Mouse (Mus musculus) lung, postnatal 0 days (tissue): ENCODE measurements around the gene Gm826. TPM values are rescaled to one million over a fixed set of nuclear protein-coding genes. Genes with fewer than 3 reads are reported as not detected.

Source experiments
- ATAC-seq: fragments of 200-750 bp; cut with Nextera tagmentation; 2 replicates; pipeline ENCODE4 v1.8.0; 2017; ENCODE audit warnings: moderate library complexity
- DNase-seq: peaks from one replicate; pipeline ENCODE4 v3.0.0-alpha.2; 2016; ENCODE audit warnings: low spot score
- H3K27ac ChIP-seq: fragments of 300-500 bp; sonication (generic); 2 replicates; pipeline ENCODE4 v1.5.1; 2014; ENCODE audit warnings: antibody characterized with exemption, mild to moderate bottlenecking, low read length, mixed read lengths
- H3K27me3 ChIP-seq: fragments of 300-500 bp; sonication (generic); replicated peaks from 2 replicates; pipeline ENCODE4 v1.6.1; 2014; ENCODE audit warnings: low read length, mixed read lengths; ENCODE audit not compliant: insufficient read depth
- H3K36me3 ChIP-seq: fragments of 300-500 bp; sonication (generic); 2 replicates; pipeline ENCODE4 v1.6.1; 2014; ENCODE audit warnings: low read length, mixed read lengths; ENCODE audit not compliant: insufficient read depth
- H3K4me1 ChIP-seq: fragments of 300-500 bp; sonication (generic); 2 replicates; pipeline ENCODE4 v1.6.1; 2014; ENCODE audit warnings: antibody characterized with exemption, low read depth, low read length, mixed read lengths; ENCODE audit not compliant: insufficient read depth
- H3K4me2 ChIP-seq: fragments of 300-500 bp; sonication (generic); replicated peaks from 2 replicates; pipeline ENCODE4 v1.6.1; 2014; ENCODE audit warnings: low read depth, mild to moderate bottlenecking, low read length, moderate library complexity, mixed read lengths
- H3K4me3 ChIP-seq: fragments of 300-500 bp; sonication (generic); 2 replicates; pipeline ENCODE4 v1.5.1; 2014; ENCODE audit warnings: low read depth, low read length
- H3K9ac ChIP-seq: fragments of 300-500 bp; sonication (generic); replicated peaks from 2 replicates; pipeline ENCODE4 v1.6.1; 2014; ENCODE audit warnings: low read depth, mild to moderate bottlenecking
- H3K9me3 ChIP-seq: fragments of 300-500 bp; sonication (generic); 2 replicates; pipeline ENCODE4 v1.6.1; 2016; ENCODE audit warnings: low read length, mixed read lengths
- CTCF ChIP-seq: IDR thresholded peaks from 2 replicates; pipeline ENCODE4 v1.5.1; 2016; ENCODE audit warnings: antibody characterized with exemption, mild to moderate bottlenecking
- EP300 ChIP-seq: IDR thresholded peaks from 2 replicates; pipeline ENCODE4 v1.6.1; 2016; ENCODE audit warnings: antibody characterized with exemption, mild to moderate bottlenecking, control low read depth
- WGBS: fragments of 180-500 bp; shearing (Covaris S2); extraction: QIAGEN DNeasy Blood & Tissue Kit; methylation state at CpG from one replicate; pipeline ENCODE4 v1.1.7; 2014; 5-methylcytosine and 5-hydroxymethylcytosine counted together
- polyA plus RNA-seq: library from polyadenylated mRNA; unstranded; fragments of >200 nt; fragmentation: Nextera tagmentation; extraction: Ambion mirVana; gene quantifications from 2 replicates; pipeline ENCODE4 v1.2.1, GENCODE M21; 2015

Gene Gm826
- polyA plus RNA-seq, 1 experiment from 2014 or later = 0.53 TPM

- Histone ChIP-seq H3K27me3 (peaks cover 68% of the 10 kb centered on the region), H3K4me3 (peak overlapping the region; percentile 52), H3K4me2 (peak overlapping the region; percentile 95), H3K9me3 (no peaks in the 10 kb centered on the region), H3K4me1 (peaks cover 3% of the 10 kb centered on the region; the same call in 1 of the 2 replicates), H3K27ac (peak overlapping the region; percentile 59), H3K36me3 (no peaks in the 10 kb centered on the region), H3K9ac (no peak overlapping the region; the same call in 1 of the 2 replicates)
- peak; percentile 94 for DNase-seq
- peak; percentile 46 for ATAC-seq
- peak; percentile 95 for TF ChIP-seq CTCF
- TF ChIP-seq EP300 = no peak
- WGBS = under 1% methylated on average over 45 of the region's 45 CpGs
Observed at GRCm38 (mm10) chr2:160367448-160368208, 33.7 kb upstream of the Gm826 start.

DNA sequence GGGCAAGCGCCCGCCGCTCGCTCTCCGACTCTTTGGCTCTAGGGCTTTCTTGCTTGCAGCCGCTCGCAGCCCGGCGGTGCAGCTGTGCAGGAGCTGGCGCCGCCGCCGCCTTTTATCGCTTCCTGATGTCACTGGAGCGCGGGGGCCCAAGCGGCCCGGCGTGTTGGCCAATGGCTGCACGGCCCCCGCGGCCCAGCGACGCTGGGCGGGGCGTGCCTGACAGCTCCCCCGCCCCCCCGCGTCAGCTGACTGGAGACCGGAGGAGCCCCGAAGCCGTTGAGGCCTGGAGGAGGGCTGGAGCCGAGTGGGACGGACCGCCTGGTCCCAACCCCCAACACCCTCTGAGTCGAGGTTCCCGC is 33.0 kb upstream of the Gm826 start, which contains the start of gene Mafb:
Mafb (minus strand) TSS at position 86 of the 359 bp plus-strand sequence.
- Histone ChIP-seq H3K27ac (peak within 1 kb of the TSS; percentile 59), H3K36me3 (no peaks in the 10 kb centered on the region), H3K4me2 (peak within 1 kb of the TSS; percentile 95), H3K4me3 (peak within 1 kb of the TSS; percentile 52), H3K9me3 (no peaks in the 10 kb centered on the region), H3K9ac (peak within 1 kb of the TSS; percentile 20; the same call in 1 of the 2 replicates), H3K4me1 (peaks cover 3% of the 10 kb centered on the region; the same call in 1 of the 2 replicates), H3K27me3 (peaks cover 73% of the 10 kb centered on the region)
- DNase-seq (peak; percentile 92), ATAC-seq (peak; percentile 92)
- 2% methylated on average over 30 of the region's 37 CpGs for WGBS
- TF ChIP-seq EP300 (no peak), CTCF (no peak)

DNA sequence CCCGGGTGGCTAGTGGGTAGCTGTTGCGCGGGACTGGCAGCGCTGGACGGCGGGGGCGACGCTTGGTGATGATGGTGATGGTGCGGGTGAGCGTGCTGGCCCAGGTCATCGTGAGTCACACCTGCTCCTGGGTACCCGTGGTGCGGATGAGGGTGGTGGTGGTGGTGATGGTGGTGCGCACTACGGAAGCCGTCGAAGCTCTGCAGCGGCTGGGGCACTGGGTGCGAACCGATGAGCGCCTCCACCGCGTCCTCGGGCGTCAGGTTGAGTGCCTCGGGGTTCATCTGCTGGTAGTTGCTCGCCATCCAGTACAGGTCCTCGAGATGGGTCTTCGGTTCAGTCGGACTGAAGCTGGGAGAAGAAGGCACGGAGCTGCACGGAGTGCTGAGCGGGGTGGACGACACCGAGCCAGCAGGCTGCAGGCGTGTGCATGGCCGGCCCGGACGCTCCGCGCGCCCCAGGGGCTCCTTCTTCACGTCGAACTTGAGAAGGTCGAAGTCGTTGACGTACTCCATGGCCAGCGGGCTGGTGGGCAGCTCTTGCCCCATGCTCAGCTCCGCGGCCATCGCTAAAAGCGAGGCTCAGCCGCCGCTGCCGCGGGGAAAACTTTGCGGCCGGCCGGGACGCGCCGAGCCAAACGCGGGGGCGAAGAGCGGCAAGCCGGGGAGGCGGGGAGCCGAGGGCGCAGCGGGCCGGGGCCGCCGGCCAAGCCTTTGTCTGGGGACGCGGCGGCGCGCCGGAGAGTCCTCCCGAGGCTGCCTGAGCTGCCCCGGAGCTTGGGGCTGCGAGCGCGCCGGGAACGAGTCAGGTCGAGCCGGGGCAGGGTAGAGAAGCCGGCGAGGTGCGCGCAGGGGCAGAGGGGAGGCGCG is 32.4 kb upstream of the Gm826 start:
- TF ChIP-seq CTCF (no peak), EP300 (no peak)
- Histone ChIP-seq H3K4me1 (peaks cover 3% of the 10 kb centered on the region; the same call in 1 of the 2 replicates), H3K9me3 (no peaks in the 10 kb centered on the region), H3K4me2 (peak overlapping the region; percentile 95), H3K4me3 (peak overlapping the region; percentile 52), H3K36me3 (no peaks in the 10 kb centered on the region), H3K27me3 (peaks cover 69% of the 10 kb centered on the region), H3K27ac (peak overlapping the region; percentile 51; the same call in 1 of the 2 replicates), H3K9ac (0 out of 2 replicates have a peak overlapping the region, but pooled peaks have one; percentile 20)
- WGBS = 2% methylated on average over 92 of the region's 95 CpGs
- peak; percentile 37 for ATAC-seq
- DNase-seq = no peak

- peak overlapping the region; percentile 52 for H3K4me3 ChIP-seq
- DNase-seq = peak; percentile 25
- H3K27ac ChIP-seq = no peak overlapping the region
- H3K9me3 ChIP-seq = no peaks in the 10 kb centered on the region
- ATAC-seq = no peak
- H3K27me3 ChIP-seq = peaks cover 65% of the 10 kb centered on the region
- peak overlapping the region; percentile 95 for H3K4me2 ChIP-seq
- WGBS = 2% methylated on average over 47 of the region's 50 CpGs
- TF ChIP-seq CTCF (no peak), EP300 (no peak)
- peak overlapping the region; percentile 3; the same call in 1 of the 2 replicates for H3K9ac ChIP-seq
- H3K4me1 ChIP-seq = peaks cover 3% of the 10 kb centered on the region; the same call in 1 of the 2 replicates
- no peaks in the 10 kb centered on the region for H3K36me3 ChIP-seq
Observed at GRCm38 (mm10) chr2:160365107-160365911, 31.3 kb upstream of the Gm826 start.

DNA sequence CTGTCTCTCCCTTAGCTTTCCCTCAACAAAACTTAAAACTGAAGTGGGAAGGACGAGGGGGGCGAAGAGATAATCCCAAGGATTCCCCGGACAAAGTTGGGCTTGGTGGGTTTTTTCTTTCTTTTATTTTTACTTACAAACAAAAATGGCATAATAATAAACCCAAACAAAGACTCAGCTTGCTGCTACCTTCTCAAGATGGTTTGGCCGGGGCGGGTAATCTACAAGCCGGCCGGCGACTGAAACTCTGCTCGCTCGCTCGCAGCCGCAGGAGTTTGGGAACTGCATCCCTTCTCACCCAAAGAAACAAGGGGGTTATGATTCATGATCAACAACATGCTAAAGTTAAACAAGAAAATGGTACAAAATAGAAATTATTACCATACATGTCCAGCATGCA is 30.7 kb upstream of the Gm826 start:
- WGBS = 8% methylated on average over 12 of the region's 12 CpGs
- no peak overlapping the region for H3K9ac ChIP-seq
- no peaks in the 10 kb centered on the region for H3K36me3 ChIP-seq

More for the DNA sequence above, 30.7 kb upstream of the Gm826 start:
- H3K4me2 ChIP-seq = peak overlapping the region; percentile 95
- ATAC-seq (no peak), DNase-seq (no peak)
- peak overlapping the region; percentile 52 for H3K4me3 ChIP-seq
- H3K9me3 ChIP-seq = no peaks in the 10 kb centered on the region
- TF ChIP-seq CTCF (no peak), EP300 (no peak)
- H3K4me1 ChIP-seq = peaks cover 3% of the 10 kb centered on the region; the same call in 1 of the 2 replicates
- H3K27me3 ChIP-seq = peaks cover 64% of the 10 kb centered on the region
- H3K27ac ChIP-seq = no peak overlapping the region
